Mouse (Mus musculus) embryonic facial prominence, embryonic 14.5 days (tissue): ENCODE results near the gene Adgrg2. TPM values are rescaled to one million over a fixed set of nuclear protein-coding genes. Genes with fewer than 3 reads are reported as not detected.
A peak's percentile ranks its signal among the peaks of the same experiment; 100 is the strongest.

ENCODE experiments used
- ATAC-seq: fragments of 200-750 bp; cut with Nextera tagmentation; 2 replicates; pipeline ENCODE4 v1.8.0; 2017; ENCODE audit warnings: low read depth, moderate number of reproducible peaks, moderate TSS enrichment
- DNase-seq: peaks from one replicate; pipeline ENCODE4 v3.0.0-alpha.2; 2015; ENCODE audit warnings: low spot score
- H3K27ac ChIP-seq: fragments of 300-500 bp; sonication (generic); replicated peaks from 2 replicates; pipeline ENCODE4 v1.5.1; 2014; ENCODE audit warnings: low read depth, mild to moderate bottlenecking, low read length, moderate library complexity
- H3K27me3 ChIP-seq: fragments of 300-500 bp; sonication (generic); replicated peaks from 2 replicates; pipeline ENCODE4 v1.6.1; 2014; ENCODE audit warnings: low read length; ENCODE audit not compliant: control insufficient read depth, insufficient read depth
- H3K36me3 ChIP-seq: fragments of 300-500 bp; sonication (generic); 2 replicates; pipeline ENCODE4 v1.6.1; 2014; ENCODE audit warnings: low read length, mixed read lengths; ENCODE audit not compliant: control insufficient read depth, insufficient read depth
- H3K4me1 ChIP-seq: fragments of 300-500 bp; sonication (generic); 2 replicates; pipeline ENCODE4 v1.6.1; 2014; ENCODE audit warnings: antibody characterized with exemption, low read length; ENCODE audit not compliant: control insufficient read depth, insufficient read depth
- H3K4me2 ChIP-seq: fragments of 300-500 bp; sonication (generic); 2 replicates; pipeline ENCODE4 v1.6.1; 2014; ENCODE audit warnings: low read depth, mild to moderate bottlenecking, low read length, moderate library complexity, mixed read lengths
- H3K4me3 ChIP-seq: fragments of 300-500 bp; sonication (generic); 2 replicates; pipeline ENCODE4 v1.5.1; 2014; ENCODE audit warnings: low read depth, mild to moderate bottlenecking, low read length
- H3K9ac ChIP-seq: fragments of 300-500 bp; sonication (generic); 2 replicates; pipeline ENCODE4 v1.6.1; 2014; ENCODE audit warnings: low read depth, mild to moderate bottlenecking, low read length, moderate library complexity, mixed read lengths
- H3K9me3 ChIP-seq: fragments of 300-500 bp; sonication (generic); 2 replicates; pipeline ENCODE4 v1.6.1; 2016; ENCODE audit warnings: low read length; ENCODE audit not compliant: control insufficient read depth
- WGBS: fragments of 180-500 bp; shearing (Covaris S2); extraction: QIAGEN DNeasy Blood & Tissue Kit; methylation state at CpG from one replicate; pipeline ENCODE4 v1.1.7; 2014; 5-methylcytosine and 5-hydroxymethylcytosine counted together
- polyA plus RNA-seq: library from polyadenylated mRNA; unstranded; fragments of >200 nt; fragmentation: Nextera tagmentation; extraction: Ambion mirVana; gene quantifications from 2 replicates; pipeline ENCODE4 v1.2.1, GENCODE M21; 2014

The Adgrg2 gene
- polyA plus RNA-seq, 1 experiment from 2014 or later = 4.1 TPM

DNA sequence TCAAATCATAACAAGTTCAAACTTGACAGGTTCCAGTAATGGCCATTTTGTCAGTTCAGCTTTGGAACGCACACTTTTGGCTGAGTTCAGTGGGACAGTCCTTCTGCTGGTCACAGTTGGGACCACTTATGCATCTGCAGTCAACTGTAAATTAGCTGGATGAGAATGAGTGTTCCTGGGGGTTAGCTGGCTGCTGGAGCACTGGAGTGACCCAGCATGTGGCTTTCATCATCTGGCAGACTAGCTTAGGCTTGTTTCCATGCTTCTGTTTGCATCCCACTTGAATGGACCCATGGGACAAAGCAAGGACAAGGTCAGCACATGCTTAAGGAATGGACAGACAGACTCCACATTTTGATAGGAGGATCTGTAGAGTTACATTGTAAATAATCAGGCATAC lies 33.2 kb downstream of the Adgrg2 start:
- H3K27ac ChIP-seq = no peak overlapping the region
- H3K4me2 ChIP-seq = no peak overlapping the region
- no peak overlapping the region for H3K4me3 ChIP-seq
- WGBS = 55% methylated on average over 1 of the region's 1 CpGs
- ATAC-seq (no peak), DNase-seq (no peak)
- H3K27me3 ChIP-seq = peaks cover 15% of the 10 kb centered on the region
- no peaks in the 10 kb centered on the region for H3K36me3 ChIP-seq
- H3K4me1 ChIP-seq = no peaks in the 10 kb centered on the region
- no peak overlapping the region for H3K9ac ChIP-seq
- H3K9me3 ChIP-seq = no peaks in the 10 kb centered on the region

DNA sequence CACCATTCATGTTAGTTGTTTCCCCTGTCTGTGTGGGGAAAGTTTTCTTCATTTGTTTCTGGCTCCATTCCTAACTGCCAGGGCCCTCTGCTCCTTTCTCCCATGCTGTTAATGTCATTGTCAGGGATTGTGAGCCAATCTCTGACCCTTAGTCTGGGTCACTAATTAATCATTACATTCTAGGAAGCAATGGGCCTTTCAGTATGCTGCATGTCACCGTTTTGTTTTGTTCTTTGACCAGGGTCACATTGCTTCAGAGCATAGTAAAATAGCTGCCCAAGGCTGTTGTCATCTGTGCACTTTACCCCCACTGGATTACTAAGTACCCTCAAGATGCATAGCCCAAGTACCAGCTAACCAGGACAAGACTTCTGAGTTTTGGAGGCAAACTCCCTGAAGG lies 36.0 kb downstream of the Adgrg2 start:
- H3K4me3 ChIP-seq = no peak overlapping the region
- no peaks in the 10 kb centered on the region for H3K9me3 ChIP-seq
- no peak overlapping the region for H3K27ac ChIP-seq
- H3K4me1 ChIP-seq = no peaks in the 10 kb centered on the region
- H3K9ac ChIP-seq = no peak overlapping the region
- DNase-seq = no peak
- no peak overlapping the region for H3K4me2 ChIP-seq
- ATAC-seq = no peak
- H3K36me3 ChIP-seq = no peaks in the 10 kb centered on the region
- H3K27me3 ChIP-seq = peaks cover 12% of the 10 kb centered on the region
- WGBS = 50% methylated on average over 1 of the region's 1 CpGs

DNA sequence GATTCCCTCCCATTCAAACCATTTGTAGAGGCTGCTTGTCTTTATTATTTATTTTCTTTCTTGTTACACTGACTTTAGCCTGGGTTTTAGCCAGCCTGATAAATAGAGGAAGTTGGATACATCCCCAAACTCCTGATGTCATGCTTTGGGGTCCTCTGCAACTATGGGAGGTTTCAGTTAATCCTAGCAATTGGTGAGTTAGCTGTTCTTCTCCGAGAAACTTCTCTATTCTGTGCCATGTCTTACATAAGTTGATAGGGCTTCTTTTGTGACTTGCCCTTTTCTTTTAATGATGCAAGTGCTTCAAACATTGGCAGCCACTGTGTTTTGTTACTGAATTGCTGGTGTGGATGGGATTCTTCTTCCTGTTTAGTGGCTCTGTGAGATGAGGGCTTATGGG lies 36.4 kb downstream of the Adgrg2 start:
- DNase-seq (no peak), ATAC-seq (no peak)
- Histone ChIP-seq H3K27ac (no peak overlapping the region), H3K4me3 (no peak overlapping the region), H3K4me2 (no peak overlapping the region), H3K9ac (no peak overlapping the region), H3K9me3 (no peaks in the 10 kb centered on the region), H3K4me1 (no peaks in the 10 kb centered on the region), H3K36me3 (no peaks in the 10 kb centered on the region), H3K27me3 (peaks cover 12% of the 10 kb centered on the region)
- WGBS = 70% methylated on average over 1 of the region's 1 CpGs

DNA sequence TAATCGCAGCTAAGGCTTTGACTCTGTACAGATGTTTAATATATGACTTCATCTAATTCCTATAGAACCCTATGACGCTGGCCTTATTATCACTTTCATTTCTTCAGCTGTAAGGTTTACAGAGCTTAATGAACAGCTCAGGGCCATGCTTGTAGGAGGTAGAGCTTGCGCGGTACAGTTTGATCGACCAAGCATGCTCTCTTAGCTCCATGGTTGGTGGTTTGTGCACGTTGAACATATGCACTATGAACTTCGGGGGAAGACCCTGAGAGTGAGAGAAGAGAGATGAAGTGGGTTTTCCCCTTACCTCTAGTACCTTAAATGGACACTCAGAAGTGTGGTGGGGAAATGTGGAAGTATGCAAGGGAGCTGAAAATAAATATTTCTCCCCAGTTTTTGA lies 41.7 kb downstream of the Adgrg2 start:
- Histone ChIP-seq H3K4me2 (no peak overlapping the region), H3K27me3 (peaks cover 4% of the 10 kb centered on the region; the same call in 1 of the 2 replicates), H3K4me3 (no peak overlapping the region), H3K9ac (no peak overlapping the region), H3K4me1 (no peaks in the 10 kb centered on the region), H3K9me3 (no peaks in the 10 kb centered on the region), H3K36me3 (no peaks in the 10 kb centered on the region), H3K27ac (no peak overlapping the region)
- ATAC-seq = no peak
- no peak for DNase-seq
- 83% methylated on average over 7 of the region's 7 CpGs for WGBS

DNA sequence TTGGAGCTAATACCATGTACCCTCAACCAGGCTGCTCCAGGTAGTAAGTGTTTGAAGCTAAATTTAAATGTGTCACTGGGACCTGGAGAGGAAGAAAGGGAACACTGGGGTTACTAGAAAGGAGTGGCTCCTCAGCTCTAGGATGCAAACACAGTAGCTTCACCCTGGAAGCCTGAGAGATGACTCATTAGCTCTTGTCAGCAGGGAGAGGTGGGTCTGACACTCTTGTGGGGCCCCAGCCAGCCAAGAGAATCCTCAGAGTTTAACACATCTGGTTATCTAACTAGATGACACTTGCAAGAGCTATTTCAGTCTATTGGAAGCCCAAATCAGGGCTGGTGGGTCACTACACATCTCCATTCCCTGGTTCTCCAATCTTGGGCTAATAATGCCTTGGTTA lies 50.8 kb downstream of the Adgrg2 start:
- Histone ChIP-seq H3K36me3 (no peaks in the 10 kb centered on the region), H3K9me3 (no peaks in the 10 kb centered on the region), H3K4me3 (no peak overlapping the region), H3K9ac (no peak overlapping the region), H3K27me3 (no peaks in the 10 kb centered on the region), H3K27ac (no peak overlapping the region), H3K4me2 (no peak overlapping the region), H3K4me1 (no peaks in the 10 kb centered on the region)
- no peak for ATAC-seq
- no peak for DNase-seq

DNA sequence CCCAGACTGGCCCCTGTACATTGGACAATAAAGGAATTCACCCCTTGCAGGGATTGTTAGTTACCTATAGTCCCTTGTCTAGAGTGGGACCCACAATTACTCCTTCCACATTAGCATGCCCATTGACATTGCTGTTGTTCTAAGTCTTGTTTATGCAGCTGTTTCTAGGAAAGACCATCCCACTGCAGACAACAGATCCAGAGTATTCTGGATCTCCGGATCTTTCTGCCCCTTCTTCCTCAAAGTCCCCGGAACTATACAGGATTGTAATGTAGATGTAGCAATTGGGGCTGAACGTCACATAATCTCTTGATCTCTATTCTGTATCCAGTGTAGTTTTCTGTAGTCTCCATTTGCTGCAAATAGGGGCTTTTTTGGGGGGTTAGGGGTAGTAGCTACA lies 57.9 kb downstream of the Adgrg2 start:
- WGBS = 80% methylated on average over 3 of the region's 3 CpGs
- H3K36me3 ChIP-seq = no peaks in the 10 kb centered on the region
- H3K27ac ChIP-seq = no peak overlapping the region
- ATAC-seq (no peak), DNase-seq (no peak)
- no peak overlapping the region for H3K4me2 ChIP-seq
- H3K9me3 ChIP-seq = no peaks in the 10 kb centered on the region
- no peak overlapping the region for H3K9ac ChIP-seq
- no peaks in the 10 kb centered on the region for H3K4me1 ChIP-seq
- no peak overlapping the region for H3K4me3 ChIP-seq
- peaks cover 6% of the 10 kb centered on the region; the same call in 1 of the 2 replicates for H3K27me3 ChIP-seq

DNA sequence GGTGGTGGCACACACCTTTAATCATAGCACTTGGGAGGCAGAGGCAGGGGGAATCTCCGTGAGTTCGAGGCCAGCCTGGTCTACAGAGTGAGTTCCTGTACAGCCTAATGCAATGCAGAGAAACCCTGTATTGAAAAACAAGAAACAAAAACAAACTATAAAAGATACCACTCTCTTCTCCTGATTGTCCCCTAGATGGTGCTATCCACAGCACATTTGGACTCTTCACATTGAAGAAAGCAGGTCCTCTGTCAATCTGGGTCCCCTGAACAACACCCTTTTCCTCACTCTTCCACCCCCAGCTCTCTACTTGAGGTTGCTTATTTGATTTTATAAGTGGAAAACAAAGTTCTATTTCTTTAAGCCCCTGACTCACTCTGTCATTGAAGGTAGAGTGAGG lies 58.9 kb downstream of the Adgrg2 start:
- Histone ChIP-seq H3K4me2 (no peak overlapping the region), H3K27me3 (peaks cover 9% of the 10 kb centered on the region; the same call in 1 of the 2 replicates), H3K4me1 (no peaks in the 10 kb centered on the region), H3K36me3 (no peaks in the 10 kb centered on the region), H3K4me3 (no peak overlapping the region), H3K27ac (no peak overlapping the region), H3K9ac (no peak overlapping the region), H3K9me3 (no peaks in the 10 kb centered on the region)
- no peak for ATAC-seq
- DNase-seq = no peak
- WGBS = 79% methylated on average over 2 of the region's 2 CpGs

DNA sequence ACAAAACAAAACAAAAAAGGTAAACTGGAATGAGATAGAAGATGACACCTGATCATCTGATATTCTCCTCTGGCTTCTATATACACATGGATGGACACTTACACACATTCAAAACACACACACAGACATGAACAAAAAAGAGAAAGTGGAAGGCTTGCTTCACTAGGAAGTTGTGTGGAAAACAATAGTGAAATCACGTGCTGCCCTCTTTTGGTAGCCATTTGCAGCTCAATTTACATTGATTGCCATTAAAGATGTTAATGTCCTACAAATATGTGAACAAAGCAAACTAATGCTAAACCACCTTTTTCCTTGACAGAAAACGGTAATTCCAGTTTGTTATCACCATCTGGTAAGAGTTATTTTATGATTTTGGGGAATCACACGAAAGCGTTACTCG lies 65.2 kb downstream of the Adgrg2 start:
- H3K9ac ChIP-seq = no peak overlapping the region
- H3K27ac ChIP-seq = no peak overlapping the region
- 65% methylated on average over 5 of the region's 5 CpGs for WGBS
- peak; percentile 3 for DNase-seq
- no peaks in the 10 kb centered on the region for H3K36me3 ChIP-seq
- H3K9me3 ChIP-seq = no peaks in the 10 kb centered on the region
- no peak overlapping the region for H3K4me3 ChIP-seq
- no peaks in the 10 kb centered on the region for H3K4me1 ChIP-seq
- H3K27me3 ChIP-seq = peaks cover 9% of the 10 kb centered on the region; the same call in 1 of the 2 replicates
- H3K4me2 ChIP-seq = no peak overlapping the region
- no peak for ATAC-seq

DNA sequence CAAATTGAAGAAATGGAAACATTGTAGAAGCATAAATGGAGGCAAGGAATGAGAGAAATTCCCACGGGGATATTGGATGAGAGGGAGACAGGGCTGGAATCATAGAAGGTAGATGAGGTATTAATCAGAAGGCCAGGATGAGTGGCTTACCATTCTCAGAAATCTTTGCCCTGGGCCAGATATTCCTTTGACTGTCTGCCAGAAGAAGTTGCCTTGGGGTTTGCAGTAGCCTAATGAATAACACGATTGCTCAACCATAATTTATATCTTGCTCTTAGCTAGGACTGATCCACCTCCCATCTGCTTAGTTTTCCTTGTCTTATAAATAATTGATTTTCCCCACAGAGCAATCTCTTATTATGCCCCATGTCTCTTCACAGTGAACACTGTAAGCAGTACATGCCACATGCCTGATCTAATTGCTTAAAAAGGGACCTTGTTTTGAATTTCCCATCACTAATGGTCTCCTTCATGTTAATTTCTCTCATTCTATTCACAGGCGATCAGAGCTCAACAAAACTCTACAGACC lies 80.8 kb downstream of the Adgrg2 start:
- Histone ChIP-seq H3K9ac (no peak overlapping the region), H3K4me3 (no peak overlapping the region), H3K36me3 (no peaks in the 10 kb centered on the region), H3K27me3 (peaks cover 13% of the 10 kb centered on the region), H3K9me3 (no peaks in the 10 kb centered on the region), H3K4me1 (no peaks in the 10 kb centered on the region), H3K27ac (no peak overlapping the region), H3K4me2 (no peak overlapping the region)
- ATAC-seq (no peak), DNase-seq (no peak)
- 76% methylated on average over 3 of the region's 3 CpGs for WGBS
